ENCODE assay signal across 15 mouse cellular contexts in the genomic region with DNA sequence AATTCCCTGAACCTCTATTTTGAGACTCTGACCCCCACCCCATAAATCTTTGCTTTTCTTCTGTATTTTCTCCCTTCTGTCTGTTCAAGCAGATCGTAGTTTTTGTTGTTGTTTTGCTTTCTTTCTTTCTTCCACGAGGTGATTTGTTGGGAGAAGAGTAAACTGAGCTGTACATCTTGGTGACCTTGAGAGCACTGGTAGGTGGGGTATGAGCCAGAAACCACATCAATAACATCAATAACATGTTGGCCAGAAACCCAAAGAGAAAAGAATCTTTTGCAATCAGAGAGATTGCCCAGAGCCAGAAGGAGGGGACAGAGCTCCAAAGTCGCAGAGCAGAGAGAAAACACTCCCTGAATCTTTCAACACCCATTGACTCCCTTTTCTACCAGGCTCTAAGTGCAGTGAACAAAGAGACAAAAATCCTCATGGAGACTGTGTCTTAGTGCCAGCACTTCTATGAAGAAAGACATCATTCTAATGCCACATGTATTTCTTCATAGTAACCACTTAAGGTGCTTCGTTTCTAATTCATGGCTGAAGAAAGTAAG.
"Had no signal": no experiment of that assay in that cellular context is flagged by ENCODE, and none has a peak within 500 bp of the region (broad histone marks: within the 10 kb centered on the region; RNA-seq: fewer than 3 reads in every experiment).

No protein-coding gene starts in this region.

- DNase-seq: lung, adult 2 months; lung, postnatal 10 days; right cerebral cortex, postnatal 14 days; thymus, adult 2 months; thymus, postnatal 25 days; thymus, postnatal 4 days had no signal

- H3K36me3 ChIP-seq: lung, embryonic 15.5 days; midbrain, embryonic 13.5 days; midbrain, embryonic 15.5 days; neural tube, embryonic 12.5 days; stomach, embryonic 15.5 days had no signal

- H3K27me3 ChIP-seq: lung, embryonic 15.5 days; megakaryocyte, embryonic 14.5 days; midbrain, embryonic 13.5 days; midbrain, embryonic 15.5 days; neural tube, embryonic 12.5 days; stomach, embryonic 15.5 days had no signal

- H3K9ac ChIP-seq: lung, embryonic 15.5 days; midbrain, embryonic 13.5 days; midbrain, embryonic 15.5 days; neural tube, embryonic 12.5 days; stomach, embryonic 15.5 days had no signal

- H3K27ac ChIP-seq: lung, embryonic 15.5 days; macrophage; midbrain, embryonic 13.5 days; midbrain, embryonic 15.5 days; neural tube, embryonic 12.5 days; stomach, embryonic 15.5 days; stomach, postnatal 0 days had no signal

- H3K4me3 ChIP-seq: lung, embryonic 15.5 days; megakaryocyte, embryonic 14.5 days; midbrain, embryonic 13.5 days; midbrain, embryonic 15.5 days; neural tube, embryonic 12.5 days; stomach, embryonic 15.5 days had no signal

- ATAC-seq: midbrain, embryonic 13.5 days; midbrain, embryonic 15.5 days had no signal

- H3K4me2 ChIP-seq: lung, embryonic 15.5 days; midbrain, embryonic 11.5 days; midbrain, embryonic 13.5 days; midbrain, embryonic 15.5 days; neural tube, embryonic 12.5 days; stomach, embryonic 15.5 days had no signal

- H3K4me1 ChIP-seq: lung, embryonic 15.5 days; megakaryocyte, embryonic 14.5 days; midbrain, embryonic 13.5 days; midbrain, embryonic 15.5 days; neural tube, embryonic 12.5 days; stomach, embryonic 15.5 days had no signal

- H3K9me3 ChIP-seq: lung, embryonic 15.5 days; midbrain, embryonic 13.5 days; midbrain, embryonic 15.5 days; neural tube, embryonic 12.5 days; stomach, embryonic 15.5 days had no signal
